Mouse (Mus musculus): ENCODE data around the gene Gpx4.
"Not testable (repeated sequence)": the region's sequence is repeated elsewhere in the genome, so short reads cannot be mapped to it uniquely, and the experiment has no call there.

The Gpx4 gene

DNA sequence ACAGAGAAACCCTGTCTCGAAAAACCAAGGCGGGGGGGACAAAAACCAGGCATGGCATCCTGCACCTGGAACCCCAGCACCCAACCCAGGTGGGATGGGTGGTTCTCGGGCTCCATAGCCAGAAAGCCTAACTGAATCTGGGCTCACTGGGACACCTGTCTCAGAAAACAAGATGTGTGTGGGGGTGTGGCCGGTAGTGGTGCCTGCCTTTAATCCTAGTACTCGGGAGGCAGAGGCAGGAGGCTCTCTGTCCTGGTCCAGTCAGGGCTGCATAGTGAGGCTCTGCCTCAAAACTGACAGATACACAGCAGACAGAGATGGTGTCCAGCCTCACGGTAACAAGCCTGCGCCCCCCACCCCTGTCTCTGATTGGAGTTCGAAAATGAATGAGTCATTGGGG lies 24.2 kb upstream of the Gpx4 start:
- in situ Hi-C loops (cut with MboI; ENCODE audit: low sequenced_read_pairs), result no loop called here

DNA sequence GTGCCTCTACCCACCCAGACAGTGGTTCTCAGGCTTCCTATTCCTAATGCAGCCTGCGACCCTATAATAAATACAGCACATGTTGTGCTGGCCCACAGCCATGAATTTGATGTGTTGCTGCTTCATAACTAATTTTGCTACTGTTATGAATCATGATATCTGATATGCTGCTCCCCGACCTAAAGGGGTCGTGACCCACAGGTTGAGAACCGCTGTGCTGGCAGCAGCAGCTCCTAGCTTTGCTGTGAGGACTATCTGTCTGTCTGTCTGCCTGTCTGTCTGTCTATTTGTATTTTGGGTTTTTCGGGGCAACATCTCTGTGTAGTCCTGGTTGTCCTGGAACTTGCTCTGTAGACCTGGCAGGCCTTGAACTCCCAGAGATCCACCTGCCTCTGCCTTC lies 23.2 kb upstream of the Gpx4 start:
- in situ Hi-C loops (cut with MboI; ENCODE audit: low sequenced_read_pairs), result no loop called here

DNA sequence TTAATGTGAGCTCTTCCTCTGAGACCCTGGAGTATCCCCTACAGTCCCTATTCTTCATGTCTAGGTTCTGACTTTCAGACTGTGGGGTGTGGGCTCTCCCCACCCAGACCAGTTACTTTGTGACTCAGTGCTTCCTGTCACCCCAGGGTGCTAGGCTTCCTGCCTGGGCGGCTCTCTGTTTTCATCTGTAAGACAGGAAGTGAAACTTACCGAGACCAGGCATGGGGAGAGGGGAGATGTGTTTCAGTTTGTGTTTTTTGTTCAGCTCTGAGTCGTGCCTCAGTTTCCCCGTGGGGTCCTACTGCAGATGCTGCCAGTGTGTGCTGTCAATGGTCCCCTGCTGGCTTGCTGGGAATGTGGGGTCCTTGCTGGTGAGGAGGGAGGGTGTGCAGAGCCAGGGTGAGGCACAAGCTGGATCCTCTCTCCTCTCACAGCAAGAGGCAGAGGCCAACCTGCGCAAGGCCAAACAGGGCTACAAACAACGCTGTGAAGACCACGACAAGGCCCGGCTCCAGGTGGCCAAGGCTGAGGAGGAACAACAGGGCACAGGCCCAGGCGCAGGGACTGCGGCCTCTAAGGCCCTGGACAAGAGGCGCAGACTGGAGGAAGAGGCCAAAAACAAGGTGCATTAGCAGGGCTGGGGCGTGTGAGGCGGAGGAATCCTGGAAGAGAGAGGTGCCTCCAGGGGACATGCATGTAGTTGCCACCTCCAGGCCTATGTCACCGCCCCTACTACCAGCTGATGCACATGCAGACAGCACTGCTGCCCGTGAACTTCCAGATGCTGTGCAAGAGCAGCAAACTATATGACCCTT lies 22.5 kb upstream of the Gpx4 start:
- in situ Hi-C loops (cut with MboI; ENCODE audit: low sequenced_read_pairs), result no loop called here

DNA sequence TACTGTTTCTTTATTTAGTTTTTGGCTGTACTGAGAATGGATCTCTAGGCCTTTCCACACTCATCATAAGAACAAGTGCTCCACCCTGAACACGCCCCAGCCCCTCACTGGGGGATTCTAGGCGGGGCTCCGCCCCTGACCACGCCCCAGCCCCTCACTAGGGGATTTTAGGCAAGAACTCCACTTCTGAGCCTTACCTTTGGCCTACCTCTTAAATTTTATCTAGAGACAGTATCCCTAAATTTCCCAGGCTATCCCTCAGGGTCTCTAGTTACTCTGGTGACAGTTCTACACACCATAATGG lies 22.0 kb upstream of the Gpx4 start:
- in situ Hi-C loops (cut with MboI; ENCODE audit: low sequenced_read_pairs), result no loop called here

DNA sequence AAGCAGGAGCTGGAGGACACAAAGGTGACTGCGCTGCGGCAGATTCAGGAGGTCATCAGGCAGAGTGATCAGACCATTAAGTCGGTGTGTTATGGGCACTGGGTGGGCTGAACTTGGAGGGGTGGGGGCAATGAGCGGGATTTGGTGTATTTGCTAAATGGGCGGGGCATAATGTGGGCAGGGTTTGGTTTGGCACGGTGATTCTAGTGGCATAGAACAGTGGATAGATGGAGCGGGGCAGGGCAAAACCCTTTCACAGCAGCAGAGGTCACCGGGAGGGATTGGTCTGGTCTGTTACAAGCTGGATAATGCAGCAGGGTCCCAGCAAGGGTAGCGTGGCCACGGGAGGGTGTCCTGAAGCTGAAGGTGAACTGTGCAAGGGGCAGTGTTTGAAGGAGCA lies 21.5 kb upstream of the Gpx4 start:
- in situ Hi-C loops (cut with MboI; ENCODE audit: low sequenced_read_pairs), result no loop called here

DNA sequence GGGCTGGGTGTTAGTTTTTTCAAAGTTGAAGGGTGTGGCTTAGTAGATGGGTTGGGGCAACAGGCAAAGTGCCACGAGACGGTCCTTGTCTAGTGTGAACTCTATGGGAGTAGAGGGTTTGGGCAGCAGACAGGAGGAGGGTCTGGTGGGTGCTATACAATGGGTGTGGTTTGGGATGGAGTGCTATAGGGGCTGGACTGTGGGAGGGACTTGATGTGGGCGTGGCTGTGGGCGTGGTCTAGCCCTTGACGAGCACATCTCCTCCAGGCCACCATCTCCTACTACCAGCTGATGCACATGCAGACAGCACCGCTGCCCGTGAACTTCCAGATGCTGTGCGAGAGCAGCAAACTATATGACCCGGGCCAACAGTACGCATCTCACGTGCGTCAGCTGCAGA lies 21.1 kb upstream of the Gpx4 start:
- in situ Hi-C loops (cut with MboI; ENCODE audit: low sequenced_read_pairs), result no loop called here

DNA sequence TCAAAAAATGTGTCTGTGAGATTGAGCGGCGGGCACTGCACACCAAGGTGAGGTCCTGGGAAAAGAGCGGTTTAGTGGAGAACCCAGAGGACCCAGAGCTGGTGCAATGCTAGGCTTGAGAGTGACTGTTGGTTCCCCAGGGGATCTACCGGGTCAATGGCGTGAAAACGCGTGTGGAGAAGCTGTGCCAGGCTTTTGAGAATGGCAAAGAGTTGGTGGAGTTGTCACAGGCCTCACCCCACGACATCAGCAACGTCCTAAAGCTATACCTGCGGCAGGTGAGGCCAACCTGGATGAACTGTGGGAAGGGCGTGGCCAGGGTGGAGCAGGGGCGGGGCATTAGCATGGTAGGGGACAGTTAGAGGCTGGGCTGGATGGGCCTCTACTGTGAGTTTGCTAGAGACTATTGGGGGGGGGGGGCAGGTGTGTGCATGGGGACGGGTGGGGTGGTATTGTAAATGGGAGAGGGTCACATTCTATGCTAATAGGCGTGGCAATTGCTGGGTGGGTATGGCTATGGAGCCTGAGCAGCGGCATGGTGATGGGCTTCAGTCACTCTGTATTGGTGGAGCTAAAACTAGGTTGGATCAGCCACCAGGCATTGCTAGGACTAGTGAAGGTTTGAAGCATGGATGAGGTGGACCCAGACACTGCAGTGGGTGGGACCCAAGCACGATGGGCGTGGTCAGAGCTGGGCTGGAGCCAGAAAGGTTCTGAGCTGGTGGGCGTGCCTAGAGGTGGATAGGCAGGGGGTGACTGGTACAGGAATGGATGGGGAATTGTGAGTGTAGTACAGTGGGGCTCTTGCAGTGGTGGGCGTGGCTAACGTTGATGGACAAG lies 19.1 kb upstream of the Gpx4 start:
- in situ Hi-C loops (cut with MboI; ENCODE audit: low sequenced_read_pairs), result no loop called here

DNA sequence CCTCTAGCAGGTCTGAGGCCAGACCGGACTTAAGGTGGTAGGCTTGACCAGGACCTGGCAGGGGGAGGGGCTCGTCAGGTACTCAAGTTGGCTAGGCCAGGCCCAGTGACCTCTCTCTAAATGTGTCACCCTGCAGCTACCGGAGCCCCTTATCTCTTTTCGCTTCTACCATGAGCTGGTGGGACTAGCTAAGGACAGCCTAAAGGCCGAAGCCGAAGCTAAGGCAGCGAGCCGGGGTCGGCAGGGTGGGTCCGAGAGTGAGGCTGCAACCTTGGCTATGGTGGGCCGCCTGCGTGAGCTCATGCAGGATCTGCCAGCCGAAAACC lies 18.5 kb upstream of the Gpx4 start:
- in situ Hi-C loops (cut with MboI; ENCODE audit: low sequenced_read_pairs), result no loop called here

DNA sequence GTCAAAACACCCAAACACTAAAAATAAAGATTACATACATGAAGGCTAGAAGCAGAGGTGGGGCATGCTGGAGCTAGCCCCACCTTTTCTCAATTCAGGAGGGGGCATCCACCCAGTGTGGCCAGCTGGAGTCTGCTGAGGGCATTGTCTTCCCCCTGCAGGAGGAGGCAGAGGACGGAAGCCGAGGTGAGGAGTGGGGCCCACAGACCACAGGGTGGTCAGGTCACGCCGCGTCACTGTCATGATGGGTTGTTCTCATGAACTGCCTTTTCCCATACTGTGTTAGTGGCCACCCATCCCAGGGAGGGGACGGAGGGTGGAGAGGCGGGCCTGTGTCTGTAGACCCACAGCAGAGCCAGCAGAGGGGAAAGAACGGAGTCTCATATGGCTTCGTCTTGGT lies 16.8 kb upstream of the Gpx4 start:
- in situ Hi-C loops (cut with MboI; ENCODE audit: low sequenced_read_pairs), result no loop called here

DNA sequence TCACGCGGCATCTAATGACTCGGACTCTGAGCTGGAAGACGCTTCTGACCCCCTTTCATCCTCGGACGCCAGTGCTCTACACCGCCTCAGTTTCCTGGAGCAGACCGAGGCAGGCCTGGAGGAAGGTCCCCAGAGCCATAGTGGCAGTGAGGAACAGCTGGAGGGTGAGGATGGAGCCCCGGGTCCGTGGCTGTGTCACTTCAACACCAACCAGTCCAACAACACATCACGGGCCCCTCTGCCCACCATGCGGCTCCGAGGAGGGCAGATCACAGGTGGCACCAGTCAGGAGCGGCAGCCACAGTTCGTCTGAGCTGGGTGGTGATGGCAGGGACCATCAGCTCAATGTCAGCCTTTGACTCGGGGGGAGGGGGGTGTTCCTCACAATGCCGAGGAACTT lies 16.2 kb upstream of the Gpx4 start:
- in situ Hi-C loops (cut with MboI; ENCODE audit: low sequenced_read_pairs), result no loop called here

DNA sequence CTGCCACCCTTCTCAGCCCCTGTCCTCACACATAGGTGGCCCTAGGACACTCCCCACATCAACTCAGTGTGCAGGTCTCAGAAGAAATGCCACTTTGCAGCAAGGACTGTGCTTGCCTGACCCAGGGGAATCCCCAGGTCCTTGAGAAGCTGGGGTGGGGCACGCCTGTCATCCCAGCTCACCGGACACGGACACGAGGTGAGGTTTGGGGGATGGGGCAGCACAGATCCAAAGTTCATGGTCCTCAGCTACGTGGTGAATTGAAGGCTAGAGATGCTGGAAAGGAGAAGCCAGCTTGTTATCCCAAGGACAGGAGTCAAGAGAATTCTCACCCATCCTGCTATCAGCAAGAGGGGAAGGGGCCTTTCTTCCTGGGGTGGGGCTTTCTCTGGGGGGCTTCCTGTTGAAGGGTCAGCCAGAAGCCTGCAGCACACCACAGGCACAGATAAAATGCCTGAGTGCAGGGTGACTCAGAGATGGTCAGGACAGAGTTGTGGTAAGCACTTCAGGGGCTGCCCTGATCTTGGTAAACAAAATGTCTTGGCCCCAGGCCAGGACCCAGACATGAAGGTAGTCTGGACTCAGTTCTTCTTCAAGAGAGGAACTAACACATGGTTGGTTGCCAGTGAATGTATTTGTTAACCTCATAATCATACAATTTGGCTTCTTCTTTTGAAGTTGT lies 14.0 kb upstream of the Gpx4 start:
- in situ Hi-C loops (cut with MboI; ENCODE audit: low sequenced_read_pairs), result no loop called here

DNA sequence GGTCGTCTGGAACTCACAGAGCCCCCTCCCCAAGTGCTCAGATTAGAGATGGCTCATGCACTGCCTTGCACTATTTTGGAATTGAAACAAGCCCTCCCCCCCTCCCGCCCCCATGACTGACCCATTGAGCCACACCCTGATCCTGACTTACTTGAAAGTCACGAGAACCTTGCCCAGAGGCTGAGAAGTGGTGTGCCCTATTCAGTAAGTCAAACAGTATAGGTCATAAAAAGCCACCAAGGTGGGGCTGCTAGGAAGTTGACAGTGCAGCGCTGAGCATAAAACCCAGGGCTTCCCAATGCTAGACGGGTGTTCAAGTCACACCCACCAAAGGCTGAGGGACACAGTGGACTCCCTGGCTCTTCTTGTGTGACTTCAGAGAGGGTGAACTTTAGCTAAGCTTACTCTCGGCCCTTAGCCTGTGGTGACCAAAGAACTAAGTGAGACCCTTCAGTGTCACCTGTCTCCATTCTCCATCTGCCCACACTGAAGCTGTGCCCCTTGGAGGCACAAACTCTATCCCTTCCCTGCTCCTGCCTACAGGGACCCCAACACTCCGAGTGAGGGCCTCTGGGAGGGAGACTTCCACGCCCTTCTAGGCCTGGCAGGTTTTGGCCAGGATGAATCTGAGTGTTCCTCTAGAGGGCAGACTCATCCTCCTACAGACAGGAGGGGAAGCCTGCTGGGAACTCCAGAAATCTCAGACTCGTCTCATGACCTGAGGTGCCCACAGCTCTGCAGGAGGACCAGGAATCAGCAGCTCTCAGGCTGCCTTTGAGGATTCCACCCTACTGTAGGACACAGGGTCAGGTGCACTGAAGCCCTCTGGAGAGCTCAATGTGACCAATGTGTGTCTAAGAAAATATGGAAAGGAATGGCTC lies 13.2 kb upstream of the Gpx4 start:
- in situ Hi-C loops (cut with MboI; ENCODE audit: low sequenced_read_pairs), result no loop called here

DNA sequence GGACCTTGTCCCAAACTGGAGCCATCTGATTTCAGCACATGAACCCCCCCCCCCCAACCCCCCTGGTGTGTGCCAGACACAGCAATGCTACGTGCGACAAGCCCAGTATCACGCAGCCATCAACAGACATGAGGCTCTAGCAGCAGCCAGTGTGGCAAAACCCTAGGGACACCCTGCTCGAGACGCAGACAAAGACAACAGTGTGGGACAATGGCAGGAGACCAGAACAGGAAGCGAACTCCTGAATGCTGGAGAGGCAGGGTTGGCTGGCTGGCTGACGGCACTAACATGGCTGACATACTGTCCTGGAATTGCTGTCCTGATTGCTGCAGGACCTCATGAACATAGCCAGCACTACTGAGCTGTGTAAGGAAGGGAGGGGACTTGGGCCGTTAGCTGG lies 11.8 kb upstream of the Gpx4 start:
- in situ Hi-C loops (cut with MboI; ENCODE audit: low sequenced_read_pairs), result no loop called here

DNA sequence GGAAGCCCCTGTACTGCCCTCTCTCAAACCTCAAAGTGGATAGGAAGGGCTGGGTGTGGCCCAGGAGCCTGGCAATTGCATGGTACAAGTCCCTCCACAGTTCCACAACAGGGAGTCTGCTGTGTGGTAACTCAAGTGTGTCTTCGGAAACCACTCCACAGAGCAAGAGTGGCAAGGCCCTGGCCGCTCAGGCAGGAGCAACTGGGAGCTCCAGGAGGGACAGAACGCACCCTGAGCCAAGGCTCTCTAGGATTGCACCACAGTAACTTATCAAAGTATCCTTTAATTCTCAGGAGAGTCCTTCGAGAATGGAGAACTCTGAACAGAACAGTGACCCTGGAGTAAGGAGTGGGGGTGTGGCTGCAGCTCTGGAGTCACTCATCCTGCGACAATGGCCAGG lies 11.3 kb upstream of the Gpx4 start:
- in situ Hi-C loops (cut with MboI; ENCODE audit: low sequenced_read_pairs), result no loop called here

DNA sequence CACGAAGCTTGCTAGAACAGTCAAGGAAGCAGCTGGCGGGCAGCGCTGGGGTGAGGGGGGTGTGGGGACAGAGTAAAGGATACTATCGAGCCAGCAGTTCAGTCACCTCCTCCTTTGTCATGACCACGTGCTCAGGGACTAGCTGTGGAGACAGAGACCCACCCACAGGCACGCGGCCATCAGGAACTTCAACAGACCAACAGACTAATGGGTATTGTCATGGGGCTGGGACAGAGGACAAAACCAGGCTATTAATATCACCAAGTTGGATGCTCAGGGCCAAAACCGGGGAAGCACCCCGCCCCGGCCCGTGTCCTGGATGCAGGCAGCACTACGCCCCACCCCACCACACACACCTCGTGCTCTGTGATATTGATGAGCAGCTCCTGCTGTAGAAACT lies 10.1 kb upstream of the Gpx4 start:
- in situ Hi-C loops (cut with MboI; ENCODE audit: low sequenced_read_pairs), result no loop called here

DNA sequence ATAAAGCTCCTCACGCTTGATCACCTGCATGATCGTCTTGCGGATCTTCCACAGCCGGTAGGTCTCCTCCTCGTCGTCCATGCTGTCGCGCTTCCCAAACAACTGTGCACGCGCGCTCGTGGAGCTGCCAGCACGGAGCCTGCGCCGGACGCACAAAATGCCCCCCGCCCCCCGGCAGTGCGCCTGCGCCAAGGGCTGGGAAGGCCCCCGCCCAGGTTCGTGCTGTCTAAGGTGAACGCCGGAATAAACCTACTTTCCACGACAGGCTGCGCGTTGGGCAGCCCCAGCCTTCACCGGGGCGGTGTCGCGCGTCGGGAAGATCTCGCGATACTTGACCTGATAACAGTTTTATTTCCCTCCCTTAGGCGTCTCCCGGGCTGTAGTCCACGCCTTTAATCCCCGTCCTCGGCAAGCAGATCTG lies 7.4 kb upstream of the Gpx4 start, which contains the start of gene Polr2e:
Polr2e (minus strand) TSS at position 237 of the 421 bp plus-strand sequence.
- in situ Hi-C loops (cut with MboI; ENCODE audit: low sequenced_read_pairs), result no loop called here

DNA sequence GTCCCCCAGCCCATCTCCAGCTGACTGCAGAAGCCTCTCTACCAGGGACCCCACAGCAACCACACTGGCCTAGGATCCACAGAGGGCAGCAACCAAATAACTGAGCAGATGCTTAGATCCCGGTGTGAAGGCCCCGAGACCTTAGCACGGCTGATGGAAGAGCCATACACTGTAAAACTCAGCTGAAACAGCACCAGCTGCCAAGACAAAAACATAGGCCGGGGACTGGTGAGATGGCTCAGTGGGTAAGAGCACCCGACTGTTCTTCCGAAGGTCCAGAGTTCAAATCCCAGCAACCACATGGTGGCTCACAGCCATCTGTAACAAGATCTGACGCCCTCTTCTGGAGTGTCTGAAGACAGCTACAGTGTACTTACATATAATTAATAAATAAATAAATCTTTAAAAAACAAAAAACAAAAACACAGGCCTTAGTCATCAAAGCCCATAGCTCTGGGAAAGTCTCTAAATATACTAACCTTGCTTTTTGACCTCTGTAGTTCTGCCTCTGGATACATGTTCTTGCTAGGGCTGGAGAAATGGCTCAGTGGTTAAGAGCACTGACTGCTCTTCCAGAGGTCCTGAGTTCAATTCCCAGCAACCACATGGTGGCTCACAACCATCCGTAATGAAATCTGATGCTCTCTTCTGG lies 5.4 kb upstream of the Gpx4 start:
- in situ Hi-C loops (cut with MboI; ENCODE audit: low sequenced_read_pairs), result not testable (repeated sequence)

DNA sequence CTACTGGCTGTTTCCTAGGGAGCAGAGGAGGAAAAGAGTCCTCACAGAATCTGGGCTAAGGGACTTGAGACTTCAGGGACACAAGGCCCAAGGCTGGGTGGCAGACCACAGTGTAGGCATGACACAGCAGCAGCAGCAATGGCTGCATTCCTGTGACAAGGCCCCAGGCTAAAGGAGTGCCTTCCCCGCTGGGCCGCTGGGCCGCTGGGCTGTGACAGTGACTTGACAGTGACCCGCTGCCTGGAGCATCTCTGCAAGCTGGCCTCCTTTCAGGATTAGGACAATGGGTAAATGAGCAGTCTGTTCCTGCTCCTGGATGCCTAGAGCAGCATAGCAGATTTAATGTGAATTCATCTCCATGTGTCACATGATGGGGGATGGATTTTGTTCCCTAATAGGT lies 2.9 kb upstream of the Gpx4 start:
- in situ Hi-C loops (cut with MboI; ENCODE audit: low sequenced_read_pairs), result no loop called here

DNA sequence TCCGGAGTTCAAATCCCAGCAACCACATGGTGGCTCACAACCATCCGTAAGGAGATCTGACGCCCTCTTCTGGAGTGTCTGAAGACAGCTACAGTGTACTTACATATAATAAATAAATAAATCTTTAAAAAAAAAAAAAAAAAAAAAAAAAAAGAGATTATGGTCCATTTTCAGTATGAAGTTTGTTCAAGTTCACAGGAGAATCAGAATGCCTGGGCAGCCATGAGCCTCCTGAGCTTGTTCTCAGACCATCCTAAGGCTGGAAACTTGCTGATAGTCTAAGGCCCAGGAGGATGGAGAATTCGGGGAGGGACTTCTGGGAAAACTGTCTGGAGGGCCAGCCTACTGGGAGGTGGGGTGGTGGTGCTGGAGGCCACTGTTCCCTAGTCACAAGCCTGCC lies 1.6 kb upstream of the Gpx4 start:
- in situ Hi-C loops (cut with MboI; ENCODE audit: low sequenced_read_pairs), result not testable (repeated sequence)

DNA sequence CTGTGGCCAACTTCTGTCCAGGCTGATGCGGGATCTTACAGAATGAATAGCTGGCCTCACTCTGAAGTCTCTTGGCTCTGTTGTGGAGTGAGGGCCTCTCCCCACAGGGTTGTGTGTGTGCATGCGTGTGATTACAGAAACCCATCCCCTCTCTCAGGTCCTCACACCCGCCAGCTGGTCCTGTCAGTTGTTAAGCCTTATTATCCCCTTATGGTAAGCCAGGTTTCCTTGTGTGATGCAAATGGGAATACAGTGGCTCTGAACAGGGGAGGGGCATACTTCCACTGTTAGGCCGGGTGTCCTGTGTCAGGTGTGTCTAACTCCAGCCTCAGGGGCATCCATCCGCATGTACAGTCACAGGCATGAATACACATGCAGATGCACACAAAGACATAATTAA lies 1.2 kb upstream of the Gpx4 start:
- in situ Hi-C loops (cut with MboI; ENCODE audit: low sequenced_read_pairs), result no loop called here

DNA sequence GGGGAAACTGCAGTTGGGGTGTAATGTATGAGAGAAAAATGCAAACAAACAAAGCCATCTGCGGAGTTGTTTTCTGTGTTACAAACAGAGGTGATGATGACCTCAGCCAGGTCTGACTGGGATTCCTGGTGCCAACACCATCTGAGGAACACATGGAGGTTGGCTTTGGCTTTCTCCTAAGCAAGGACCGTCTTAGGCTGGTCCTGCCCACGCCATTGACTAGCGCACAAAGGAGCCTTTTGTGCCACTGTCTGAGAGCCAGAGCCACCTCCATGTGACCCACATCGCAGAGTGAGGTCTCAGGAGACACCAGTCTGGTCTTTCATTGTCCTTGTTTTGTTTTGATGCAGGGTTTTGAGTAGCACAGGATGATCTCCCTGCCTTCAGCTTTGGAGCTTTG lies 1.4 kb downstream of the Gpx4 start:
- in situ Hi-C loops (cut with MboI; ENCODE audit: low sequenced_read_pairs), result no loop called here
